Mouse (Mus musculus): ENCODE results near the gene Ctnnal1. TPM values are rescaled to one million over a fixed set of nuclear protein-coding genes. Genes with fewer than 3 reads are reported as not detected.

The Ctnnal1 gene
- polyA plus RNA-seq (2016; fragmentation: Nextera tagmentation; extraction: Ambion mirVana): 29.6 and 33.2 TPM in 2 replicates

DNA sequence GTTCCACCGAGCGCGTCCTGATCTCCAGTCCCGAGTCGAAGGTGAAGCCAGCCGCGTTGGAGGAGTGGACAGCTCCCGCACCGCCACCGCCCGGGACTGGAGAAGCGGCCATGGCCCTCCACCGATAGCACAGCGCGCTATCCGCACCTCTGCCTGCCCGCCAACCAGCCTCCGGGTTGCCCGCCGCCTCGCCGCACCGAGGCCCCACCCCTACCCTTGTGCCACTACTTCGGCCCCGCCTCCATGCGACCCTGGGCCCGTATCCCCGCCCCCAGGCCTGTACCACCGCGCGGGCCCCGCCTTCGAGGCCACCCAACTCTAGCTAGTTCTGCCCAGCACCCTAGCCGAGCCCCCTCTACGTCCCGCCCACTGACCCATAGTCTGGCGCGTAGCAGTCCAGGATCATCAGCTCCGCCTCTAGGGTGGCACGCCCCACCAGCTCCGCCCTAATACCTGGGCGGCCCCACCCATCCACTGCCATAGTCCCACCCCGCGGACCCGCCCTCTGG is at the start of gene Ctnnal1:
Ctnnal1 (minus strand) TSS at position 186 of the 509 bp plus-strand sequence.
- H3K27me3 ChIP-seq (ENCODE audit: low read depth, poor library complexity, severe bottlenecking): no peaks in the 10 kb centered on the region
- under 1% methylated on average over 45 of the region's 45 CpGs for WGBS
- peak within 1 kb of the TSS; percentile 88 for H3K4me3 ChIP-seq
- peak; percentile 91 for DNase-seq (ENCODE audit: low spot score)
- peaks cover 24% of the 10 kb centered on the region for H3K4me1 ChIP-seq
- no peaks in the 10 kb centered on the region for H3K36me3 ChIP-seq
- no peaks in the 10 kb centered on the region for H3K9me3 ChIP-seq (replicated peaks)
- peak within 1 kb of the TSS; percentile 92 for H3K27ac ChIP-seq

DNA sequence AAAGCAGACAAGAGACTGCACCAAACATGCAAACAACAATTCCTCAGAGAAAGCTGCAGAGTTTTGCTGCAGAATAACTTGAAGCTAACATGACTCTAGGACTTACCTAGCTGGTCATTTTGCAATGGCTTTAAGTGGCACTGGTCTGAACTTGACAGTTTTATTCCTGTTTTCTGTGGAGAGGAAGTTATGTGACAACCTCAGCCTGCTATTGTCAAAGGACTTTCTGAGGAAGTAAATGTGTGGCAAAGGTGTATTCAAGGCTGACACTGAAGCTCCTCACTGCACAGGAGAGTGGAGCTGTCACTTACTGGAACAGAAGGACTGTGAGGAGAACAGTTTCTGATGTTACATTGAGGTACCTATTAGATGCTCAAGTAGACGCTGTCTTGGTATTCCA is 49.8 kb upstream of the Ctnnal1 start:
- H3K36me3 ChIP-seq: peaks cover 81% of the 10 kb centered on the region
- H3K4me3 ChIP-seq: no peak overlapping the region
- 91% methylated on average over 1 of the region's 1 CpGs for WGBS
- no peak overlapping the region for H3K27ac ChIP-seq
- H3K9me3 ChIP-seq (replicated peaks): no peaks in the 10 kb centered on the region
- no peaks in the 10 kb centered on the region for H3K27me3 ChIP-seq (ENCODE audit: low read depth, poor library complexity, severe bottlenecking)
- no peak for DNase-seq (ENCODE audit: low spot score)
- peaks cover 7% of the 10 kb centered on the region for H3K4me1 ChIP-seq

DNA sequence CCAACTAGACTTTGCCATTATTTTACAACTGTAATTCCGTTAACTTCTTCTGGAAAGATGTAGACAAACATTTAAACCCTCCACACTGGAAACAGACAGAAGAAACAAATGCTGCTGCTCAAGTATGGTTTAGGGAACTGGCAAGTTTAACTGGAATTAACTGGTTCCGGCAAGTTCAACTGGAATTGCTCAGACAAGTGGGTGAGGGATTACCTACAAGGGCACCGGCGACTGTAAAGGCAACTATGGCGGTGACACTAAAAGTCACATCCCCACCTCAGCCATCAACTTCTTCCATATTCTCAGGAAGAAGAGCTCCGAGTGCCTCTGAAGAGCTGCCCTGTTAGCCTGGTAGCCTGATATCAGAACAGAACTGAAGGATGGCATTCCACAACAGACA is 49.4 kb upstream of the Ctnnal1 start:
- Histone ChIP-seq H3K9me3 (replicated peaks) (no peaks in the 10 kb centered on the region), H3K4me3 (no peak overlapping the region), H3K27me3 (ENCODE audit: low read depth, poor library complexity, severe bottlenecking) (no peaks in the 10 kb centered on the region), H3K36me3 (peaks cover 85% of the 10 kb centered on the region), H3K27ac (peak overlapping the region; percentile 37; the same call in 1 of the 2 replicates), H3K4me1 (peaks cover 11% of the 10 kb centered on the region)
- 89% methylated on average over 6 of the region's 6 CpGs for WGBS
- DNase-seq (ENCODE audit: low spot score): no peak

DNA sequence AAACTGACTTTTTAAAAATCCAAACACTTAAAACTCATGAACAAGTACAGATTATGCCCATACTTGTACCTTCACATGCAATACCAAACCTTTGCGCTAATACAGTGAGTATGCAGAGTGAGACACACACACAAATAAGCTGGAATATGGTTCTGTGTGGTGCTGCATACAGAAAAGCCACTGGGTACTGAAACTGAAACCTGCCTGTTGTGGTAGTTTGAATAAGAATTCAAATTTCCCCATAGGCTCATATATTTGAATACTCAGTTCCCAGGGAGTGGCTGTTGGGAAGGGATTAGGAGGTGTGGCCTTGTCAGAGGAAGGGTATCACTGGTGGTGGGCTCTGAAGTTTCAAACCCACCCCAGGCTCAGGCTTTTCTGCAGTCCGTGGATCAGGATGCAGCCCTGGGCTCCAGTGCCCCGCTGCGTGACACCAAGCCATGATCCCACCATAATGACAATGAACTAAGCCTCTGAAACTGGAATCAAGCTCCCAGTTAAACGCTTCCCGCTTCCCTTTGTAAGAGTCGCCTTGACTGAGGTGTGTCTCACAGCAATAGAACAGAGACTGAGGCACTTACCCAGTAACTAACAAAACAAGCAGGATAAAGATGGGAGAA is 47.5 kb upstream of the Ctnnal1 start:
- H3K4me3 ChIP-seq: no peak overlapping the region
- no peaks in the 10 kb centered on the region for H3K27me3 ChIP-seq (ENCODE audit: low read depth, poor library complexity, severe bottlenecking)
- 93% methylated on average over 7 of the region's 7 CpGs for WGBS
- H3K4me1 ChIP-seq: peaks cover 13% of the 10 kb centered on the region
- H3K36me3 ChIP-seq: peaks cover 90% of the 10 kb centered on the region
- H3K27ac ChIP-seq: no peak overlapping the region
- no peak for DNase-seq (ENCODE audit: low spot score)
- no peaks in the 10 kb centered on the region for H3K9me3 ChIP-seq (replicated peaks)

DNA sequence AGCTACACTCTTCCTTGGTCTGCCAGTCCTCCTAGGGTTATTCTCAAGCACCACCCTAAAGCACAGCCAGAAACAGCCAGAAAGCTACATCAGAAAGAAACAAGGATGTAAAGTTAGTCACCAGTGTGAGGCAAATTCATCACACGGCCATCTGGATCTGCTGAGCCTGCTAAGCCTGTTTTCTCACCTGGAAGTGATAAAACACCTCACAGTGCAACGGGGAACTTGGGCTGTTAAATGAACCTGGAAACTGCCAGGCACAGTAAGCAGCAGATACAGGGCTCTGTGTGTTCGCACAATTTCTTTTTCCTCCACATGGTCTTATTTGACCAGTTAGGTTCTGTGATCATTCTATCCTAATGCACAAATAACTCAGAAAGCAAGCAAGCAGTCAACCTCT is 44.6 kb upstream of the Ctnnal1 start:
- H3K4me1 ChIP-seq: peaks cover 13% of the 10 kb centered on the region
- peaks cover 93% of the 10 kb centered on the region for H3K36me3 ChIP-seq
- H3K4me3 ChIP-seq: no peak overlapping the region
- peak overlapping the region; percentile 15; the same call in 1 of the 2 replicates for H3K27ac ChIP-seq
- DNase-seq (ENCODE audit: low spot score): no peak
- no peaks in the 10 kb centered on the region for H3K9me3 ChIP-seq (replicated peaks)
- WGBS: 55% methylated on average over 3 of the region's 3 CpGs
- no peaks in the 10 kb centered on the region for H3K27me3 ChIP-seq (ENCODE audit: low read depth, poor library complexity, severe bottlenecking)

DNA sequence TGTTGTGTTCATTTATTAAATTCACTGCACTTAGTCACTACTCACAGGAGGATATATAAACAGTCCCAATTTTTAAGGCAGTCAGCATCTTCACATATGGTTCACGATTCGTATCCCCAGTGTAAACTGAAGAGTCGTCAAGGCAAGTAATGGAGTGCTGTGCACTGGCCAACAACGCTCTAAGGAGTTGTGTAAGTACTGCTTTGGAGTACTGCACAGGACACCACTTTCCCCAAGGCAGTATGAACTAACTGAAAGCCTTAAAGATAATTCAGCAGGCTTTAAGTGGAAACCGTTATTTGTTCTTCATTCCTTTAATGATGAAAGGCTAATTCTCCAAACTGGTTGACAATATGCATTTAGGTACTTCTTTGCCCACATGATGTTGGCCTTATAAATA is 42.7 kb upstream of the Ctnnal1 start:
- DNase-seq (ENCODE audit: low spot score): no peak
- H3K4me3 ChIP-seq: no peak overlapping the region
- H3K9me3 ChIP-seq (replicated peaks): no peaks in the 10 kb centered on the region
- H3K27me3 ChIP-seq (ENCODE audit: low read depth, poor library complexity, severe bottlenecking): no peaks in the 10 kb centered on the region
- H3K27ac ChIP-seq: no peak overlapping the region
- peaks cover 95% of the 10 kb centered on the region for H3K36me3 ChIP-seq
- 95% methylated on average over 5 of the region's 5 CpGs for WGBS
- H3K4me1 ChIP-seq: peaks cover 13% of the 10 kb centered on the region

DNA sequence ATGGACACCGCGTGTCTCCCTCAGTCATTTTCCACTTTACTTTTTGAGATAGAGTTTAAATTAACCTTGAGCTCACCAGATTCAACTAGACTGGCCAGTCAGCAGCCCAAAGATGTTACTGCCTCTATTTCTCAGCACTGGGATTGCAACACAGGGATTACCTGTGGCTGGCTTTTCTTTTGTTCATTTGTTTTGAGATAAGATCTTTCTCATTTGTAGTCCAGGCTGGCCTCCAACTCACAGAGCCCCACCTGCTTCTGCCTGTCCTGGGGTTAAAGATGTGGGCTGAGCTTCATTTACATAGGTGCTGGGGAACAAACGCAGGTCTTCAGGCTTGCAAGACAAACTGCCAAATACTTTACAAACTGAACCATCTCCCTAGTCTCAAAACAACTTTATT is 41.9 kb upstream of the Ctnnal1 start:
- Histone ChIP-seq H3K27ac (no peak overlapping the region), H3K9me3 (replicated peaks) (no peaks in the 10 kb centered on the region), H3K4me3 (no peak overlapping the region), H3K36me3 (peaks cover 96% of the 10 kb centered on the region), H3K27me3 (ENCODE audit: low read depth, poor library complexity, severe bottlenecking) (no peaks in the 10 kb centered on the region), H3K4me1 (peaks cover 13% of the 10 kb centered on the region)
- WGBS: 95% methylated on average over 3 of the region's 3 CpGs
- DNase-seq (ENCODE audit: low spot score): no peak

DNA sequence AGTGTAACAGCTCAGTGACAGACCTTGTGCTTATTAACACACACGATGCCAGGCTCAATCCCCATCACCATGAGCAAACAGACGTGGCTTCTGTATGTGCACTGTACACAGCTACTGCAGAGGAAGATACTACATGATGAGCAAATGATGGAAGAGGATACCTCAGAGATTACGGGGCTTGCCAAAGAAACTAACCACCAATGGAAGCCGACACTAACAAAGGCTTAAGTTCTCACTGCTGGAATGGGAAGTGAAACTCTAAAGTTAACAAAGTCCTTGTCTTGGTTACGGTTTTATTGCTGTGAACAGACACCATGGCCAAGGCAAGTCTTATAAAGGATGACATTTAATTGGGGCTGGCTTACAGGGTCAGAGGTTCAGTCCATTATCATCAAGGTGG is 40.5 kb upstream of the Ctnnal1 start:
- H3K27me3 ChIP-seq (ENCODE audit: low read depth, poor library complexity, severe bottlenecking): no peaks in the 10 kb centered on the region
- H3K27ac ChIP-seq: no peak overlapping the region
- no peak overlapping the region for H3K4me3 ChIP-seq
- WGBS: 92% methylated on average over 5 of the region's 5 CpGs
- H3K4me1 ChIP-seq: peaks cover 13% of the 10 kb centered on the region
- DNase-seq (ENCODE audit: low spot score): no peak
- no peaks in the 10 kb centered on the region for H3K9me3 ChIP-seq (replicated peaks)
- peaks cover 96% of the 10 kb centered on the region for H3K36me3 ChIP-seq

DNA sequence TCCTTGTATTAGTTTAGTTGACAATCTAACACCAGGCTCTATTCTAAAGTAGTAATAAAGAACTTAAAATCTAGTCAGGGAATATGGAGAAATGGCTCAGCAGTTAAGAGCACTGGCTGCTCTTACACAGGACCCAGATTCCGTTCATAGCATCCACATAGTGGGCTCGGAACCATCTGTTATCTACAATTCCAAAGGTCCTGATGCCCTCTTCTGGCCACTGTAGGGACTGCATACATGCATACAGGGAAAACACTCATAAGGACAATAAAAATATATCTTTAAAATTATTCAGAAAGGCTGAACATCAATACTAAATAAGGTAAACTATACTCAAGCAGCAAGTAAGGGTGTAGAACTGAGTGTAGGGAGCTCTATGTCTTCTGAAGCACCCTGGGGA is 36.7 kb upstream of the Ctnnal1 start:
- Histone ChIP-seq H3K36me3 (peaks cover 100% of the 10 kb centered on the region), H3K4me3 (no peak overlapping the region), H3K9me3 (replicated peaks) (no peaks in the 10 kb centered on the region), H3K27me3 (ENCODE audit: low read depth, poor library complexity, severe bottlenecking) (no peaks in the 10 kb centered on the region), H3K4me1 (no peaks in the 10 kb centered on the region), H3K27ac (no peak overlapping the region)
- 94% methylated on average over 2 of the region's 2 CpGs for WGBS
- no peak for DNase-seq (ENCODE audit: low spot score)

DNA sequence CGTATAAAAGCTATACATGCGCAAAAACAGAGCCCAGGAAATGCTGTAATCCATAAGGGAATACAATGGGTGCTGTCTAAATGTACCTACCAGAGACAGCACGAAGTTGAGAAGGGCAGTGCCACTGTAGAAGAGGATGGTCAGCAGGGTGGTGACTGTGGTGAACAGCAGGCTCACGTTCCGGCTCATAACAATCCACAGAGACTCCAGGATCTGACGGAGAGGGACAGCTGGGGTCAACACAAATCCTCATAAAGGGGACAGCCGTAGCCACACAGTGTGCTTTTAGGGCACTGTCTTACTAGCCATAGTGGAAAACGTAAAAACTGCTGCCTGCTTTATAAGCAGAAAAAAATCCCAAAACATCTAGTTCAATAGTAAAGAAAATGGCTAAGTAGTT is 34.2 kb upstream of the Ctnnal1 start:
- H3K4me3 ChIP-seq: no peak overlapping the region
- H3K36me3 ChIP-seq: peaks cover 90% of the 10 kb centered on the region
- no peaks in the 10 kb centered on the region for H3K4me1 ChIP-seq
- H3K9me3 ChIP-seq (replicated peaks): no peaks in the 10 kb centered on the region
- 90% methylated on average over 8 of the region's 8 CpGs for WGBS
- DNase-seq (ENCODE audit: low spot score): no peak
- no peak overlapping the region for H3K27ac ChIP-seq
- H3K27me3 ChIP-seq (ENCODE audit: low read depth, poor library complexity, severe bottlenecking): no peaks in the 10 kb centered on the region

DNA sequence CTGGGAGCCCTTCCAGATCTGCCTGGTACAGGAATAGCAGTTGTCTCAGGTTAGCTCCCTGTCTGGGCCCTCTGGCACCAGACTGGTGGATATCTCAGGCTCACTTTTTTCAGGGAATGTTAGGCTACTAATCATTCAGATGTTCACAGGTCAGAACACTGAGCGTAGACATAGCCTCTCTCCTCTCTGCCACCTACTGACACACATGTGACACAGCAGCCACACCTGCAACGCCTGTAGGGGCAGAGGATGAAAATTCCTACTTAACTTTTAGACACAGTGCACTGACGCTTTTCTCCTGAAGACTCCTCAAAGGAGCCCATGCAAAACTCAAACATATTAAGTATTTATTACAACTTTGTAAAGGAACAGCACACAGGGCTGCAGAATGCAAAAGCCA is 32.5 kb upstream of the Ctnnal1 start:
- no peaks in the 10 kb centered on the region for H3K4me1 ChIP-seq
- WGBS: 80% methylated on average over 3 of the region's 3 CpGs
- DNase-seq (ENCODE audit: low spot score): no peak
- no peaks in the 10 kb centered on the region for H3K9me3 ChIP-seq (replicated peaks)
- H3K27me3 ChIP-seq (ENCODE audit: low read depth, poor library complexity, severe bottlenecking): no peaks in the 10 kb centered on the region
- H3K36me3 ChIP-seq: peaks cover 80% of the 10 kb centered on the region
- H3K27ac ChIP-seq: no peak overlapping the region
- H3K4me3 ChIP-seq: no peak overlapping the region

DNA sequence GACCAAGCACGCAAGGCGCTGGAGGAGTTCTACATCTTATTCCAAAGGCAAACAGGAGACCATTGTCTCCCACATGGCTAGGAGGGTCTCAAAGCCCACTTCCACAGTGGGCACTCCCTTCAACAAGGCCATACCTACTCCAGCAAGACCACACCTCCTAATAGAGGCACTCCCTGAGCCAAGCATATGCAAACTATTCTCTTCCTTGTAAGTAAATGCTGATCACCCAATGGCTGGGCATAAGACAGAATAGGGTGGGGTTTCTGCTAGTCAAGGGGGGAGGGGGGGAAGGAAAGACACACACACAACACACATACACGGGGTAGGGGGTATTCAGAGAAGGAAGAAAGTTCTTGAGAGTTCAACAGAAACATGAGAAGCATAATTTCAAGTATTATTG is 29.2 kb upstream of the Ctnnal1 start:
- DNase-seq (ENCODE audit: low spot score): no peak
- Histone ChIP-seq H3K4me3 (no peak overlapping the region), H3K27ac (no peak overlapping the region), H3K27me3 (ENCODE audit: low read depth, poor library complexity, severe bottlenecking) (no peaks in the 10 kb centered on the region), H3K4me1 (no peaks in the 10 kb centered on the region), H3K9me3 (replicated peaks) (no peaks in the 10 kb centered on the region), H3K36me3 (peaks cover 71% of the 10 kb centered on the region)
- WGBS: 99% methylated on average over 3 of the region's 3 CpGs

DNA sequence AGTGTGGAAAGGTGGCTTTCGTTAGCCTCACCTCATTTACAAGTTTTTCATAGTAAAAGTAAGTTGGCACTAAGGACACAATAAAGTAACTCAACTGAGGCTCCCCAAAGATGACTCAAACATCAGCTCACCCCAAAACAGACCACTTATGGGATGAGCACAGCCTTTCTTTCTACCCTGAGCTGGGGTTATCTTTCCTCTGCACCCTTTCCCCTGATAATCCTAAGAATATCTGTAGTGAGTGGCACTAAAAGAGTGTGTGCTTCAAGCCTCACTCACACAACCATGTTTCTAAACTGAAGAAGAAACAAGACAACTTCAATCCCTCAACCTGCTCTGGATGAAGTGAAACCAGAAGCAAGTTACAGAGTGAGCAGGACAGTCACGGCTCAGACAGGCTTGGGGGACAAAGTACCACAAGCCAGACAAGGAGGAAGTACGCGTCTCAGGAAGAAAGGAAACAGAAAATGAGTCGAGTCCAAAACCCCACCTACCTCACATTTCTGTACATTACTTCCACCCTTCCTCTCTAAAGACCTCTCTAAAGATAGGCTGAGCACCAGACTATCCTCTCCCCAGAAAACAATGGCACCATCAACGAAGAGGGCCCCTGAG is 27.6 kb upstream of the Ctnnal1 start:
- Histone ChIP-seq H3K36me3 (peaks cover 71% of the 10 kb centered on the region), H3K27ac (no peak overlapping the region), H3K27me3 (ENCODE audit: low read depth, poor library complexity, severe bottlenecking) (no peaks in the 10 kb centered on the region), H3K4me1 (no peaks in the 10 kb centered on the region), H3K9me3 (replicated peaks) (no peaks in the 10 kb centered on the region), H3K4me3 (no peak overlapping the region)
- no peak for DNase-seq (ENCODE audit: low spot score)
- 88% methylated on average over 6 of the region's 6 CpGs for WGBS
